Mouse (Mus musculus) erythroblast, embryonic 14.5 days (primary cell): ENCODE measurements around the gene Keap1. TPM values are rescaled to one million over a fixed set of nuclear protein-coding genes. Genes with fewer than 3 reads are reported as not detected.
A peak's percentile ranks its signal among the peaks of the same experiment; 100 is the strongest.
"Not testable (repeated sequence)": the region's sequence is repeated elsewhere in the genome, so short reads cannot be mapped to it uniquely, and the experiment has no call there.

Experiments
- H3K27me3 ChIP-seq: 2 replicates; pipeline ENCODE4 v1.6.1; 2012; ENCODE audit warnings: inconsistent platforms; ENCODE audit not compliant: control insufficient read depth
- H3K36me3 ChIP-seq: 2 replicates; pipeline ENCODE4 v1.6.1; 2012; ENCODE audit warnings: mild to moderate bottlenecking, inconsistent platforms; ENCODE audit not compliant: control insufficient read depth
- H3K4me1 ChIP-seq: 2 replicates; pipeline ENCODE4 v1.6.1; 2012; ENCODE audit warnings: inconsistent platforms; ENCODE audit not compliant: control insufficient read depth
- H3K4me3 ChIP-seq: replicated peaks from 2 replicates; pipeline ENCODE3; 2012; ENCODE audit warnings: moderate library complexity, mild to moderate bottlenecking, inconsistent platforms
- H3K9me3 ChIP-seq: 2 replicates; pipeline ENCODE4 v1.6.1; 2012; ENCODE audit warnings: low read length, inconsistent platforms, mixed read lengths; ENCODE audit not compliant: control insufficient read depth
- GATA1 ChIP-seq: IDR thresholded peaks from 2 replicates; pipeline ENCODE4 v1.6.1; 2012; ENCODE audit warnings: low read length, inconsistent platforms, mixed read lengths
- TAL1 ChIP-seq: IDR thresholded peaks from 3 replicates; pipeline ENCODE4 v1.6.1; 2012; ENCODE audit warnings: low read length, inconsistent platforms, mixed read lengths
- polyA plus RNA-seq: library from polyadenylated mRNA; stranded (reverse); fragments of >175 nt; gene quantifications from 2 replicates; pipeline ENCODE4 v1.2.3, GENCODE M21; 2012

Keap1 gene
- polyA plus RNA-seq, 1 experiment, result 5.2 TPM

- Histone ChIP-seq H3K9me3 (no peaks in the 10 kb centered on the region), H3K4me3 (no peak overlapping the region), H3K36me3 (peaks cover 97% of the 10 kb centered on the region), H3K4me1 (peaks cover 42% of the 10 kb centered on the region), H3K27me3 (no peaks in the 10 kb centered on the region)
- TF ChIP-seq GATA1, result no peak
- no peak for TF ChIP-seq TAL1
These were observed 36.6 kb upstream of the Keap1 start for GRCm38 (mm10) chr9:21275727-21276126.

GRCm38 (mm10) chr9:21275013-21275710, 36.0 kb upstream of the Keap1 start:
- TF ChIP-seq TAL1 (peak; percentile 36; the same call in 1 of the 3 replicates), GATA1 (no peak)
- Histone ChIP-seq H3K9me3 (no peaks in the 10 kb centered on the region), H3K27me3 (no peaks in the 10 kb centered on the region), H3K4me3 (no peak overlapping the region), H3K36me3 (peaks cover 99% of the 10 kb centered on the region), H3K4me1 (peaks cover 47% of the 10 kb centered on the region)

- TF ChIP-seq GATA1 (no peak), TAL1 (no peak)
- H3K4me3 ChIP-seq, result no peak overlapping the region
These were observed 35.2 kb upstream of the Keap1 start for GRCm38 (mm10) chr9:21274336-21274735.

GRCm38 (mm10) chr9:21273520-21274228, 34.5 kb upstream of the Keap1 start:
- H3K9me3 ChIP-seq, result no peaks in the 10 kb centered on the region
- H3K4me1 ChIP-seq, result peaks cover 55% of the 10 kb centered on the region
- no peak overlapping the region for H3K4me3 ChIP-seq
- H3K27me3 ChIP-seq, result no peaks in the 10 kb centered on the region
- peaks cover 99% of the 10 kb centered on the region for H3K36me3 ChIP-seq
- TF ChIP-seq GATA1, result no peak
- TF ChIP-seq TAL1, result no peak

More at GRCm38 (mm10) chr9:21274336-21274735, 35.2 kb upstream of the Keap1 start:
- Histone ChIP-seq H3K27me3 (no peaks in the 10 kb centered on the region), H3K36me3 (peaks cover 99% of the 10 kb centered on the region), H3K9me3 (no peaks in the 10 kb centered on the region), H3K4me1 (peaks cover 52% of the 10 kb centered on the region)

GRCm38 (mm10) chr9:21273094-21273493, 33.9 kb upstream of the Keap1 start:
- Histone ChIP-seq H3K4me1 (peaks cover 60% of the 10 kb centered on the region), H3K27me3 (no peaks in the 10 kb centered on the region), H3K9me3 (no peaks in the 10 kb centered on the region), H3K36me3 (peaks cover 100% of the 10 kb centered on the region), H3K4me3 (no peak overlapping the region)
- TF ChIP-seq GATA1, result no peak
- TF ChIP-seq TAL1, result no peak

GRCm38 (mm10) chr9:21272391-21272790, 33.2 kb upstream of the Keap1 start:
- Histone ChIP-seq H3K9me3 (no peaks in the 10 kb centered on the region), H3K4me1 (peaks cover 65% of the 10 kb centered on the region), H3K36me3 (peaks cover 100% of the 10 kb centered on the region), H3K4me3 (no peak overlapping the region), H3K27me3 (no peaks in the 10 kb centered on the region)
- no peak for TF ChIP-seq TAL1
- TF ChIP-seq GATA1, result no peak

GRCm38 (mm10) chr9:21269590-21269989, 30.4 kb upstream of the Keap1 start:
- not testable (repeated sequence) for H3K9me3 ChIP-seq, H3K27me3 ChIP-seq, H3K4me3 ChIP-seq
- Histone ChIP-seq H3K4me1 (peaks cover 66% of the 10 kb centered on the region), H3K36me3 (peaks cover 91% of the 10 kb centered on the region)

- TF ChIP-seq TAL1, result no peak
- TF ChIP-seq GATA1, result no peak
- Histone ChIP-seq H3K27me3 (no peaks in the 10 kb centered on the region), H3K4me1 (peaks cover 64% of the 10 kb centered on the region), H3K36me3 (peaks cover 78% of the 10 kb centered on the region), H3K9me3 (no peaks in the 10 kb centered on the region), H3K4me3 (peak overlapping the region; percentile 21)
These were observed 29.1 kb upstream of the Keap1 start for GRCm38 (mm10) chr9:21268305-21268704.

GRCm38 (mm10) chr9:21266889-21267288, 27.7 kb upstream of the Keap1 start:
- Histone ChIP-seq H3K4me1 (peaks cover 71% of the 10 kb centered on the region), H3K9me3 (no peaks in the 10 kb centered on the region), H3K4me3 (peak overlapping the region; percentile 87), H3K36me3 (peaks cover 64% of the 10 kb centered on the region), H3K27me3 (no peaks in the 10 kb centered on the region)
- no peak for TF ChIP-seq TAL1
- no peak for TF ChIP-seq GATA1

GRCm38 (mm10) chr9:21265611-21266010, 26.4 kb upstream of the Keap1 start:
- H3K27me3 ChIP-seq, result peaks cover 1% of the 10 kb centered on the region
- peaks cover 51% of the 10 kb centered on the region for H3K36me3 ChIP-seq
- H3K4me1 ChIP-seq, result peaks cover 71% of the 10 kb centered on the region
- no peaks in the 10 kb centered on the region for H3K9me3 ChIP-seq
- TF ChIP-seq GATA1 (no peak), TAL1 (no peak)
- peak overlapping the region; percentile 87 for H3K4me3 ChIP-seq
